Mouse (Mus musculus) monocyte, adult 5-6 weeks (primary cell): Measurements from ENCODE around the gene Gm13288. TPM values are rescaled to one million over a fixed set of nuclear protein-coding genes. Genes with fewer than 3 reads are reported as not detected.
A peak's percentile ranks its signal among the peaks of the same experiment; 100 is the strongest.
"Not testable (repeated sequence)": the region's sequence is repeated elsewhere in the genome, so short reads cannot be mapped to it uniquely, and the experiment has no call there.

Experiments
- ATAC-seq: fragments of 153-309, 156-312 bp; replicated peaks from 2 replicates; pipeline ENCODE4 v1.8.0; 2017; ENCODE audit warnings: mild to moderate bottlenecking; ENCODE audit not compliant: low TSS enrichment, insufficient number of reproducible peaks, severe bottlenecking, poor library complexity, low FRiP score
- total RNA-seq: library from RNA; stranded (forward); fragments of 200-1000, 200-491, 200-594 nt; gene quantifications from 3 replicates; pipeline ENCODE4 v1.2.3, GENCODE M21; 2017

The Gm13288 gene
- total RNA-seq: 0.29 TPM in 1 of 3 replicates, not detected in the others

DNA sequence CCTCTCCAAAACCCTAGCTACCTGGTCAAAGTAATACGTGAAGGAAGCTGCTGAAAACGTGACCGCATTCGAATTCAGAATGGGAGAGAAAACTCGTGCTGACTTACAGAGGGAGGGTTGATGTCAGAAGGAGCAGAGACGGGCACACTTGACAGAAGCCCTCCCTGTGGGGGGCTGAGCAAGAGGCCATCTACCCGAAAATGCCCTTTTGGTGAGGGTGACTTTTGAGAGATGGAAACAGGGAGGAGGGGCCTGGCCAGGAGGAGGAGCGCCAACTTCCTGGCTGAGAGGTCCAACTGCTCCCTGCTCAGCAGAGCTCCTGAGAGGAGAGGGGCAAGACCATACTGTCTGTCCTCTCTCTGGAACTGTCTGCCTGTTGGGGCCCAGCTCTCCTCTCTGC, at the start of gene Gm13288:
Gene Gm13288, plus strand, starts transcription at position 301 of the 400 bp plus-strand sequence.
- not testable (repeated sequence) for ATAC-seq

DNA sequence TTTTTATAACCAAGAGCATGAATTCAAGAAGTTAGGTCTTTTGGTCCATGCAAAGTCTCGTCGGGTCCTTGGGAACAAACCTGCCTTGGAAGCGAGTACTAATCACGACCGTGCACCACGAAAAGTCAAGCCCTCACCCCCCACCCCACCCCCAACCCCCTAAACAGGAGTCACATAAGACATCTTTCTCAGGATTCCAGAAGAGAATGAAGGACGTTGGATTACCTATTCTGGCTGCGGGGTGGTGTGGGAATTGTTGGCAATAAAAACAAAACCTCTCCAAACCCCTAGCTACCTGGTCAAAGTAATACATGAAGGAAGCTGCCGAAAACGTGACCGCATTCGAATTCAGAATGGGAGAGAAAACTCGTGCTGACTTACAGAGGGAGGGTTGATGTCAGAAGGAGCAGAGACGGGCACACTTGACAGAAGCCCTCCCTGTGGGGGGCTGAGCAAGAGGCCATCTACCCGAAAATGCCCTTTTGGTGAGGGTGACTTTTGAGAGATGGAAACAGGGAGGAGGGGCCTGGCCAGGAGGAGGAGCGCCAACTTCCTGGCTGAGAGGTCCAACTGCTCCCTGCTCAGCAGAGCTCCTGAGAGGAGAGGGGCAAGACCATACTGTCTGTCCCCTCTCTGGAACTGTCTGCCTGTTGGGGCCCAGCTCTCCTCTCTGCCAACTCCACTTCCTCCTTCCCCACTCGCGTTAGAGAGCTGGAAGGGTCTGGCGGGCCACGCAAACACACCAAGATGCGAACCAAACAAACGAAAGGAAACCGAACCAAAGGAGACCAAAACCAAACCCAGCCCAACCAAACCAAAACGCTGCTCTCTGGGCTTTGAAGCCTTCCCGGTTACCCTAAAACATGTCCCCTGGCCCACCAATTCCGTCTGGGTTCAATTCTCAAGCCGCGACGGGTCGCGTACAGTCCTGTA, 48.5 kb upstream of the Gm13288 start:
- not testable (repeated sequence) for ATAC-seq

DNA sequence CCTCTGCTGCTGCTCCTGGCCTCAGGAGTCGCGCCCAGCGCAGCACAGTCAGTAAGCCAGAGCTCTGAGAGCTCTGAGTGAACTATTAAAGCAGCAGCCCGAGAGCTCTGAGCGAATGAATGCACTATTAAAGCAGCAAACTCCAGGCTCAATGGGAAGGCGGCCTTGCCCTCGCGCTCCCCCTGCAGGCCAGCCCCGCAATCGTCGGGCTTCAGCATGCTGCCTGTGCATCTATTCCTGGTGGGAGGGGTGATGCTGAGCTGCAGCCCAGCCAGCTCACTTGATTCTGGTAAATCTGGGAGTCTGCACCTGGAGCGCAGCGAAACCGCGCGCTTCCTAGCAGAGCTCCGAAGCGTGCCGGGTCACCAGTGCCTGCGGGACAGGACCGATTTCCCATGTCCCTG, 47.7 kb upstream of the Gm13288 start:
- peak; percentile 100 for ATAC-seq

DNA sequence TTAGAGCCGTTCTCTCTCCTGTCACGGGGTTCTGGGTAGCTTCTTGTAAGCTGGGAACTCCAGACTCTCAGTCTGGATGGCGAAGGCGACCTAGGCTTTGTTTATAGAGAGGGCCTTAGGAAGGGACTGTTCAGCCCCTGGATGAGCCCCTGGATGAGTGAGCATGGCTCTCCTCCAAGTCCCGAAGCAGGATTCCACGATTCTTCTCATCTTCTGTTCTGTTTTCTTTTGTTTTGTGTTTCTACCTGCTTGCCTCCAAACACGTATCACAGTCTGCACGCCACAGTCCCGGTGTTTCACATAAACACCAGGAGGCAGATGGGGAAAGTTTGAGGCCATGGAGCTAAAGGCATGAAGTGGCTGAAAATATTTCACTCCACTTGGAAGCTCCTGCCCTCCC, 46.6 kb upstream of the Gm13288 start:
- ATAC-seq: not testable (repeated sequence)

DNA sequence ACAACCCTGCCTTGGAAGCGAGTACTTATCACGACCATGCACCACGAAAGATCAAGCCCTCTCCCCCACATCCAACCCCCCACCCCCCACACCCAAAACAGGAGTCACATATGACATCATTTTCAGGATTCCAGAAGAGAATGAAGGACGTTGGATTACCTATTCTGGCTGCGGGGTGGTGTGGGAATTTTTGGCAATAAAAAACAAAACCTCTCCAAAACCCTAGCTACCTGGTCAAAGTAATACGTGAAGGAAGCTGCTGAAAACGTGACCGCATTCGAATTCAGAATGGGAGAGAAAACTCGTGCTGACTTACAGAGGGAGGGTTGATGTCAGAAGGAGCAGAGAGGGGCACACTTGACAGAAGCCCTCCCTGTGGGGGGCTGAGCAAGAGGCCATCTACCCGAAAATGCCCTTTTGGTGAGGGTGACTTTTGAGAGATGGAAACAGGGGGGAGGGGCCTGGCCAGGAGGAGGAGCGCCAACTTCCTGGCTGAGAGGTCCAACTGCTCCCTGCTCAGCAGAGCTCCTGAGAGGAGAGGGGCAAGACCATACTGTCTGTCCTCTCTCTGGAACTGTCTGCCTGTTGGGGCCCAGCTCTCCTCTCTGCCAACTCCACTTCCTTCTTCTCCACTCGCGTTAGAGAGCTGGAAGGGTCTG, 45.6 kb upstream of the Gm13288 start, which contains the start of gene Gm13283:
Gene Gm13283, plus strand, starts transcription at position 510 of the 659 bp plus-strand sequence.
- not testable (repeated sequence) for ATAC-seq

DNA sequence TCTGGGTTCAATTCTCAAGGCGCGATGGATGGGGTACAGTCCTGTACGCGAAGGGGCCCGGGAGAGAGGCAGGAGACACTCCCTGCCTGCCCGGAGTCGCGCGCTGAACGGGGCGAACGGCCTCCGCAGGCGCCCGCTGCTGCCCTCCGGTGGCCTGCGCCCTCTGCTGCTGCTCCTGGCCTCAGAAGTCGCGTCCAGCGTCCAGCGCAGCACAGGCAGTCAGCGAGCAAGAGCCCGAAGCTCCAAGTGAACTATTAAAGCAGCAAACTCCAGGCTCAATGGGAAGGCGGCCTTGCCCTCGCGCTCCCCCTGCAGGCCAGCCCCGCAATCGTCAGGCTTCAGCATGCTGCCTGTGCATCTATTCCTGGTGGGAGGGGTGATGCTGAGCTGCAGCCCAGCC, 44.9 kb upstream of the Gm13288 start:
- ATAC-seq: not testable (repeated sequence)

DNA sequence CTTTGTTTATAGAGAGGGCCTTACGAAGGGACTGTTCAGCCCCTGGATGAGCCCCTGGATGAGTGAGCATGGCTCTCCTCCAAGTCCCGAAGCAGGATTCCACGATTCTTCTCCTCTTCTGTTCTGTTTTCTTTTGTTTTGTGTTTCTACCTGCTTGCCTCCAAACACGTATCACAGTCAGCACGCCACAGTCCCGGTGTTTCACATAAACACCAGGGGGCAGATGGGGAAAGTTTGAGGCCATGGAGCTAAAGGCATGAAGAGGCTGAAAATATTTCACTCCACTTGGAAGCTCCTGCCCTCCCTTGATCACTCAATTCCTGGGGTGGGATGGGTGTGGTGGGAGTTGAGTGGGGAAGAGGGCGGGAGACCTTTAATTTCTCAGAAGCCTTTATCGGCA, 43.6 kb upstream of the Gm13288 start:
- not testable (repeated sequence) for ATAC-seq

DNA sequence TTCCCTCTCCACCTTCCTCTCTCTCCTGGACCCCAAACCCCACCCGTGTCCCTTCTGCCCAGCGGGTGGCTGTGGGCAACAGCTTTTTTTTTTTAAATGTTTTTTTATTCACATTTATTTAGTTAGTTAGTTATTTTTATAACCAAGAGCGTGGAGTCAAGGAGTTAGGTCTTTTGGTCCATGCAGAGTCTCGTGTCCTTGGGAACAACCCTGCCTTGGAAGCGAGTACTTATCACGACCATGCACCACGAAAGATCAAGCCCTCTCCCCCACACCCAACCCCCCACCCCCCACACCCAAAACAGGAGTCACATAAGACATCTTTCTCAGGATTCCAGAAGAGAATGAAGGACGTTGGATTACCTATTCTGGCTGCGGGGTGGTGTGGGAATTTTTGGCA, 43.0 kb upstream of the Gm13288 start:
- not testable (repeated sequence) for ATAC-seq

DNA sequence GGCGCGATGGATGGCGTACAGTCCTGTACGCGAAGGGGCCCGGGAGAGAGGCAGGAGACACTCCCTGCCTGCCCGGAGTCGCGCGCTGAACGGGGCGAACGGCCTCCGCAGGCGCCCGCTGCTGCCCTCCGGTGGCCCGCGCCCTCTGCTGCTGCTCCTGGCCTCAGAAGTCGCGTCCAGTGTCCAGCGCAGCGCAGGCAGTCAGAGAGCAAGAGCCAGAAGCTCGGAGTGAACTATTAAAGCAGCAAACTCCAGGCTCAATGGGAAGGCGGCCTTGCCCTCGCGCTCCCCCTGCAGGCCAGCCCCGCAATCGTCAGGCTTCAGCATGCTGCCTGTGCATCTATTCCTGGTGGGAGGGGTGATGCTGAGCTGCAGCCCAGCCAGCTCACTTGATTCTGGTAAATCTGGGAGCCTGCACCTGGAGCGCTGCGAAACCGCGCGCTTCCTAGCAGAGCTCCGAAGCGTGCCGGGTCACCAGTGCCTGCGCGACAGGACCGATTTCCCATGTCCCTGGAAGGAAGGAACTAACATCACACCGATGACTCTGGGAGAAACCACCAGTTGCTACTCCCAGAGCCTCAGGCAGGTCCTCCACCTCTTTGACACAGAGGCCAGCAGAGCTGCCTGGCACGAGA, 41.8 kb upstream of the Gm13288 start:
- ATAC-seq: 0 out of 2 replicates have a peak, but pooled peaks have one; percentile 68

DNA sequence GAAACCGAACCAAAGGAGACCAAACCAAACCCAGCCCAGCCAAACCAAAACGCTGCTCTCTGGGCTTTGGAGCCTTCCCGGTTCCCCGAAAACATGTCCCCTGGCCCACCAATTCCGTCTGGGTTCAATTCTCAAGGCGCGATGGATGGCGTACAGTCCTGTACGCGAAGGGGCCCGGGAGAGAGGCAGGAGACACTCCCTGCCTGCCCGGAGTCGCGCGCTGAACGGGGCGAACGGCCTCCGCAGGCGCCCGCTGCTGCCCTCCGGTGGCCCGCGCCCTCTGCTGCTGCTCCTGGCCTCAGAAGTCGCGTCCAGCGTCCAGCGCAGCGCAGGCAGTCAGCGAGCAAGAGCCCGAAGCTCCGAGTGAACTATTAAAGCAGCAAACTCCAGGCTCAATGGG, 31.8 kb upstream of the Gm13288 start, which contains the start of gene Gm13290:
Gene Gm13290, plus strand, starts transcription at position 301 of the 400 bp plus-strand sequence.
- ATAC-seq: not testable (repeated sequence)

DNA sequence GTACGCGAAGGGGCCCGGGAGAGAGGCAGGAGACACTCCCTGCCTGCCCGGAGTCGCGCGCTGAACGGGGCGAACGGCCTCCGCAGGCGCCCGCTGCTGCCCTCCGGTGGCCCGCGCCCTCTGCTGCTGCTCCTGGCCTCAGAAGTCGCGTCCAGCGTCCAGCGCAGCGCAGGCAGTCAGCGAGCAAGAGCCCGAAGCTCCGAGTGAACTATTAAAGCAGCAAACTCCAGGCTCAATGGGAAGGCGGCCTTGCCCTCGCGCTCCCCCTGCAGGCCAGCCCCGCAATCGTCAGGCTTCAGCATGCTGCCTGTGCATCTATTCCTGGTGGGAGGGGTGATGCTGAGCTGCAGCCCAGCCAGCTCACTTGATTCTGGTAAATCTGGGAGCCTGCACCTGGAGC, 28.7 kb upstream of the Gm13288 start, which contains the start of gene Gm13289:
Gene Gm13289, plus strand, starts transcription at position 301 of the 400 bp plus-strand sequence.
- ATAC-seq: not testable (repeated sequence)

DNA sequence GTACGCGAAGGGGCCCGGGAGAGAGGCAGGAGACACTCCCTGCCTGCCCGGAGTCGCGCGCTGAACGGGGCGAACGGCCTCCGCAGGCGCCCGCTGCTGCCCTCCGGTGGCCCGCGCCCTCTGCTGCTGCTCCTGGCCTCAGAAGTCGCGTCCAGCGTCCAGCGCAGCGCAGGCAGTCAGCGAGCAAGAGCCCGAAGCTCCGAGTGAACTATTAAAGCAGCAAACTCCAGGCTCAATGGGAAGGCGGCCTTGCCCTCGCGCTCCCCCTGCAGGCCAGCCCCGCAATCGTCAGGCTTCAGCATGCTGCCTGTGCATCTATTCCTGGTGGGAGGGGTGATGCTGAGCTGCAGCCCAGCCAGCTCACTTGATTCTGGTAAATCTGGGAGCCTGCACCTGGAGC, 25.8 kb upstream of the Gm13288 start, which contains the start of gene Gm13272:
Gene Gm13272, plus strand, starts transcription at position 301 of the 400 bp plus-strand sequence.
- ATAC-seq: not testable (repeated sequence)

DNA sequence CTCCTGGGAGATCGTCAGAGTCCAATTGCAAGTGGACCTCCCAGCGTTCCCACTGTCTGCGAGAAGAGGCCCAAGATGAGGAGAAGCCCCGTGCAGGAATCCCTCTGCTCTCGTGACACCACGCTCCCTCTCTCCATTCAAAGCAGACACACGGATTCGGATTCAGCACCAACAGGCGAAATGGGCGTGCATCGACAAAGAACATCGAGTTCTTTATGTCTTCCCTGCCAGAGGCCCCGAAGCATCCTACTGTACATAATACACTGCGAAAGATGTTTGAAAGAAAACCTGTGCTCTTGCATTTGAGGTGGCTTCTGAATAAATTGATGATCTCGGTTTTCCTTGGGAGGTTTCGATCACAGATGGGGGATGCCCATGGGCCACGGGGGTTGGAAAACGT, 25.0 kb upstream of the Gm13288 start:
- not testable (repeated sequence) for ATAC-seq

DNA sequence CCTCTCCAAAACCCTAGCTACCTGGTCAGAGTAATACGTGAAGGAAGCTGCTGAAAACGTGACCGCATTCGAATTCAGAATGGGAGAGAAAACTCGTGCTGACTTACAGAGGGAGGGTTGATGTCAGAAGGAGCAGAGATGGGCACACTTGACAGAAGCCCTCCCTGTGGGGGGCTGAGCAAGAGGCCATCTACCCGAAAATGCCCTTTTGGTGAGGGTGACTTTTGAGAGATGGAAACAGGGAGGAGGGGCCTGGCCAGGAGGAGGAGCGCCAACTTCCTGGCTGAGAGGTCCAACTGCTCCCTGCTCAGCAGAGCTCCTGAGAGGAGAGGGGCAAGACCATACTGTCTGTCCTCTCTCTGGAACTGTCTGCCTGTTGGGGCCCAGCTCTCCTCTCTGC, 23.5 kb upstream of the Gm13288 start, which contains the start of gene Ifnz:
Gene Ifnz, plus strand, starts transcription at position 301 of the 400 bp plus-strand sequence.
- not testable (repeated sequence) for ATAC-seq

DNA sequence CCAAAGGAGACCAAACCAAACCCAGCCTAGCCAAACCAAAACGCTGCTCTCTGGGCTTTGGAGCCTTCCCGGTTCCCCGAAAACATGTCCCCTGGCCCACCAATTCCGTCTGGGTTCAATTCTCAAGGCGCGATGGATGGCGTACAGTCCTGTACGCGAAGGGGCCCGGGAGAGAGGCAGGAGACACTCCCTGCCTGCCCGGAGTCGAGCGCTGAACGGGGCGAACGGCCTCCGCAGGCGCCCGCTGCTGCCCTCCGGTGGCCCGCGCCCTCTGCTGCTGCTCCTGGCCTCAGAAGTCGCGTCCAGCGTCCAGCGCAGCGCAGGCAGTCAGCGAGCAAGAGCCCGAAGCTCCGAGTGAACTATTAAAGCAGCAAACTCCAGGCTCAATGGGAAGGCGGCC, 23.0 kb upstream of the Gm13288 start:
- not testable (repeated sequence) for ATAC-seq

DNA sequence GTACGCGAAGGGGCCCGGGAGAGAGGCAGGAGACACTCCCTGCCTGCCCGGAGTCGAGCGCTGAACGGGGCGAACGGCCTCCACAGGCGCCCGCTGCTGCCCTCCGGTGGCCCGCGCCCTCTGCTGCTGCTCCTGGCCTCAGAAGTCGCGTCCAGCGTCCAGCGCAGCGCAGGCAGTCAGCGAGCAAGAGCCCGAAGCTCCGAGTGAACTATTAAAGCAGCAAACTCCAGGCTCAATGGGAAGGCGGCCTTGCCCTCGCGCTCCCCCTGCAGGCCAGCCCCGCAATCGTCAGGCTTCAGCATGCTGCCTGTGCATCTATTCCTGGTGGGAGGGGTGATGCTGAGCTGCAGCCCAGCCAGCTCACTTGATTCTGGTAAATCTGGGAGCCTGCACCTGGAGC, 19.9 kb upstream of the Gm13288 start, which contains the start of gene Gm13276:
Gene Gm13276, plus strand, starts transcription at position 301 of the 400 bp plus-strand sequence.
- ATAC-seq: not testable (repeated sequence)

DNA sequence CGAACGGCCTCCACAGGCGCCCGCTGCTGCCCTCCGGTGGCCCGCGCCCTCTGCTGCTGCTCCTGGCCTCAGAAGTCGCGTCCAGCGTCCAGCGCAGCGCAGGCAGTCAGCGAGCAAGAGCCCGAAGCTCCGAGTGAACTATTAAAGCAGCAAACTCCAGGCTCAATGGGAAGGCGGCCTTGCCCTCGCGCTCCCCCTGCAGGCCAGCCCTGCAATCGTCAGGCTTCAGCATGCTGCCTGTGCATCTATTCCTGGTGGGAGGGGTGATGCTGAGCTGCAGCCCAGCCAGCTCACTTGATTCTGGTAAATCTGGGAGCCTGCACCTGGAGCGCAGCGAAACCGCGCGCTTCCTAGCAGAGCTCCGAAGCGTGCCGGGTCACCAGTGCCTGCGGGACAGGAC, 16.9 kb upstream of the Gm13288 start, which contains the start of gene Gm13277:
Gene Gm13277, plus strand, starts transcription at position 231 of the 400 bp plus-strand sequence.
- not testable (repeated sequence) for ATAC-seq

DNA sequence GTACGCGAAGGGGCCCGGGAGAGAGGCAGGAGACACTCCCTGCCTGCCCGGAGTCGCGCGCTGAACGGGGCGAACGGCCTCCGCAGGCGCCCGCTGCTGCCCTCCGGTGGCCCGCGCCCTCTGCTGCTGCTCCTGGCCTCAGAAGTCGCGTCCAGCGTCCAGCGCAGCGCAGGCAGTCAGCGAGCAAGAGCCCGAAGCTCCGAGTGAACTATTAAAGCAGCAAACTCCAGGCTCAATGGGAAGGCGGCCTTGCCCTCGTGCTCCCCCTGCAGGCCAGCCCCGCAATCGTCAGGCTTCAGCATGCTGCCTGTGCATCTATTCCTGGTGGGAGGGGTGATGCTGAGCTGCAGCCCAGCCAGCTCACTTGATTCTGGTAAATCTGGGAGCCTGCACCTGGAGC, 14.1 kb upstream of the Gm13288 start, which contains the start of gene Gm13278:
Gene Gm13278, plus strand, starts transcription at position 301 of the 400 bp plus-strand sequence.
- ATAC-seq: not testable (repeated sequence)
